Mouse (Mus musculus) stomach, embryonic 16.5 days (tissue): ENCODE measurements around the gene Mypop. TPM values are rescaled to one million over a fixed set of nuclear protein-coding genes. Genes with fewer than 3 reads are reported as not detected.
A peak's percentile ranks its signal among the peaks of the same experiment; 100 is the strongest.

ENCODE experiments used
- ATAC-seq: fragments of 200-750 bp; cut with Nextera tagmentation; 2 replicates; pipeline ENCODE4 v1.8.0; 2017; ENCODE audit warnings: moderate number of reproducible peaks, moderate TSS enrichment; ENCODE audit not compliant: insufficient read depth, low FRiP score
- H3K27ac ChIP-seq: fragments of 300-500 bp; sonication (generic); 2 replicates; pipeline ENCODE4 v1.5.1; 2014; ENCODE audit warnings: low read length
- H3K27me3 ChIP-seq: fragments of 300-500 bp; sonication (generic); 2 replicates; pipeline ENCODE4 v1.6.1; 2014; ENCODE audit warnings: low read length, control low read depth, mixed read lengths; ENCODE audit not compliant: control insufficient read depth, insufficient read depth
- H3K36me3 ChIP-seq: fragments of 300-500 bp; sonication (generic); 2 replicates; pipeline ENCODE4 v1.6.1; 2014; ENCODE audit warnings: low read length; ENCODE audit not compliant: control insufficient read depth, insufficient read depth
- H3K4me1 ChIP-seq: fragments of 300-500 bp; sonication (generic); 2 replicates; pipeline ENCODE4 v1.6.1; 2014; ENCODE audit warnings: low read length, control low read depth, mixed read lengths; ENCODE audit not compliant: control insufficient read depth, insufficient read depth
- H3K4me2 ChIP-seq: fragments of 300-500 bp; sonication (generic); 2 replicates; pipeline ENCODE4 v1.6.1; 2014; ENCODE audit warnings: low read depth, low read length, mixed read lengths
- H3K4me3 ChIP-seq: fragments of 300-500 bp; sonication (generic); replicated peaks from 2 replicates; pipeline ENCODE4 v1.5.1; 2014; ENCODE audit warnings: mild to moderate bottlenecking, low read length
- H3K9ac ChIP-seq: fragments of 300-500 bp; sonication (generic); 2 replicates; pipeline ENCODE4 v1.6.1; 2014; ENCODE audit warnings: low read length
- H3K9me3 ChIP-seq: fragments of 300-500 bp; sonication (generic); replicated peaks from 2 replicates; pipeline ENCODE4 v1.6.1; 2016; ENCODE audit warnings: low read length, control low read depth; ENCODE audit not compliant: control insufficient read depth
- WGBS: fragments of 180-500 bp; shearing (Covaris S2); extraction: QIAGEN DNeasy Blood & Tissue Kit; methylation state at CpG from one replicate; pipeline ENCODE4 v1.1.7; 2014; 5-methylcytosine and 5-hydroxymethylcytosine counted together
- polyA plus RNA-seq: library from polyadenylated mRNA; unstranded; fragments of >200 nt; fragmentation: Nextera tagmentation; extraction: Ambion mirVana; gene quantifications from 2 replicates; pipeline ENCODE4 v1.2.1, GENCODE M21; 2015

Mypop gene
- polyA plus RNA-seq, 1 experiment from 2014 or later: 1.6 TPM

DNA sequence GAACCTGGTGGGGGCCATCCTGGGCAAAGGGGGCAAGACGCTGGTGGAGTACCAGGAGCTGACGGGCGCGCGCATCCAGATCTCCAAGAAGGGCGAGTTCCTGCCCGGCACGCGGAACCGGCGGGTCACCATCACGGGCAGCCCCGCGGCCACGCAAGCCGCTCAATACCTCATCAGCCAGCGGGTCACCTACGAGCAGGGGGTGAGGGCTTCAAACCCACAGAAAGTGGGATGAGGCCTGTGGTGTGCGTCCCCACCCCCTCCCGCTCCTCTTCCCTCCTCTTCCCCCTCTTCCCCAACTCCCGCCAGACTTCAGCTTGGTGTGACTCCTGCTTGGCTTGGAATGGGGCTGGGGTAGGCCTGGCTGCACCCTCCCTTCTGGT lies 32.7 kb upstream of the Mypop start:
- Histone ChIP-seq H3K9me3 (no peaks in the 10 kb centered on the region), H3K4me2 (peak overlapping the region; percentile 99), H3K27ac (no peak overlapping the region), H3K27me3 (peaks cover 52% of the 10 kb centered on the region), H3K36me3 (no peaks in the 10 kb centered on the region), H3K9ac (peak overlapping the region; percentile 73), H3K4me1 (peaks cover 10% of the 10 kb centered on the region; the same call in 1 of the 2 replicates), H3K4me3 (peak overlapping the region; percentile 65)
- under 1% methylated on average over 21 of the region's 21 CpGs for WGBS
- ATAC-seq: peak; percentile 37

DNA sequence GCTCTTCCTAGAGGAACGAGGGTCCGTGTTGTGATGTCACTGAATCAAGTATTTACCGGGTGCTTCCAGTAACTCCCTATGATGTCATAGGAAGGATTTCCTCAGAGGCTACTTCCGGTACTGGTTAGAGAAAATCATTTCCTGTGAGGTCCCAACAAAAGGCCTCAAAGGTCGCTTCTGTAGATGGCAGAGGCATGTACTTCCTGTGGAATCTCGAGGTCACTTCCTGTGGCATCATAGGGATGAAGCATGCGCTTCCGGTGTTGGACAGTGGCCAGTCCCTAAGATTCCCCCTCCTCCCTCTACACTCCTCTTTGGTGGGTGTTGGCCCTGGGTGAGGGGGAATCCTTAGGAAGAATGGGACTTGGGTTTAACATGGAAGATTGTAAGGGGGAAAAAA lies 31.6 kb upstream of the Mypop start:
- no peak overlapping the region for H3K4me2 ChIP-seq
- no peaks in the 10 kb centered on the region for H3K9me3 ChIP-seq
- H3K27ac ChIP-seq: no peak overlapping the region
- peaks cover 10% of the 10 kb centered on the region; the same call in 1 of the 2 replicates for H3K4me1 ChIP-seq
- peaks cover 60% of the 10 kb centered on the region for H3K27me3 ChIP-seq
- no peak for ATAC-seq
- no peaks in the 10 kb centered on the region for H3K36me3 ChIP-seq
- WGBS: 50% methylated on average over 8 of the region's 8 CpGs
- no peak overlapping the region for H3K4me3 ChIP-seq
- no peak overlapping the region for H3K9ac ChIP-seq

DNA sequence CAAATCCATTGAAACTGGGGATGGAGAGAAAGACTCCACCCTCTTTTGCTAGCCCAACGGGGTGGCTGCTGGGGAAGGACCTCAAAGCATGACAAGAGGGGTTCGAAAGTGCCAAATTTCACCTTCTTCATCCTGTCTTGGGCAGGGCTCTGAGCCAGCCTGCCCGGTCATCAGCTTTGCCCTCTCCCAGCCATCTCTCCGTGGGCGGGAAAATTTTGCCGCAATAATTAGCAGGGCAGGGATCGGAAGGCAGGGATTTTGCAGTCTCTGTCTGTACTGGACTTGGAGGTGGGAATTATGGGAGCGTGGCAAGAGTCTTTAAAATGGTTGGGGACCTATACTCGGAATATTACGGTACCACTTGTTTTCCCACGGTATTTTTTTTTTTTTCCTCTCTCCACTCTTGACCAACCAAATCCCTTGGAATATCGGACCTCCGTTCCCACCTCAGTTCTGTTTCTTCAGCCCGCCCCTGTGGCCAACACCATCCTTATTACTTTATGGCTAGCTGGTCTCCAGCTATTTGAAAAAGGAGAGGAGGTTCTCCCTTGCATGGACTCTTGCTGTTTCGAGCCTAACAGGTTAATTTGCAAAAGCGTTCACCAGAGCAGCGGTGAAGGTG lies 28.8 kb upstream of the Mypop start:
- no peak overlapping the region for H3K9ac ChIP-seq
- ATAC-seq: no peak
- H3K4me3 ChIP-seq: peak overlapping the region; percentile 10
- peaks cover 69% of the 10 kb centered on the region for H3K27me3 ChIP-seq
- no peaks in the 10 kb centered on the region for H3K9me3 ChIP-seq
- 1% methylated on average over 17 of the region's 17 CpGs for WGBS
- H3K36me3 ChIP-seq: no peaks in the 10 kb centered on the region
- peaks cover 10% of the 10 kb centered on the region; the same call in 1 of the 2 replicates for H3K4me1 ChIP-seq
- H3K4me2 ChIP-seq: peak overlapping the region; percentile 20; the same call in 1 of the 2 replicates
- no peak overlapping the region for H3K27ac ChIP-seq

DNA sequence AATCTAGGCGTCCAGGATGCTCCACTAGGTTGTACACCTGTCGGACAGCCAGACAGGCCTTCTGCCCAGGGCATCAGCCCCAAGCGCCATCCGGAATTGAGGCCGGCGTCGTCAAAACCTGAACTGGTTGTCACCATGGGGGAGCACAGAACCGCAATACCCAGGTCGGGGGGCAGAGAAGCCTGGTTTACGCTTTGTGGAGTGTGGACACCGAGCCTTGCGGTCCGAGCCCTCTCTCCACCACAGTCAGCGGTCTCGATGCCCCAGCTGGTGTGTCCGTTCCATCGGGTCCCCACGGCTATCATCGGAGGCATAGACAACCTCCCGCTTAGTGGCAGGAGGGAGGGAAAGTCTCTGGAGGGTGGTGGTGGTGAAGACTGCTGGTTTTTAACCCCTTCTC lies 28.2 kb upstream of the Mypop start:
- peak overlapping the region; percentile 20 for H3K4me2 ChIP-seq
- no peak overlapping the region for H3K9ac ChIP-seq
- H3K4me1 ChIP-seq: peaks cover 10% of the 10 kb centered on the region; the same call in 1 of the 2 replicates
- no peak for ATAC-seq
- no peaks in the 10 kb centered on the region for H3K36me3 ChIP-seq
- WGBS: under 1% methylated on average over 20 of the region's 20 CpGs
- H3K27ac ChIP-seq: no peak overlapping the region
- peak overlapping the region; percentile 10 for H3K4me3 ChIP-seq
- H3K9me3 ChIP-seq: no peaks in the 10 kb centered on the region
- H3K27me3 ChIP-seq: peaks cover 66% of the 10 kb centered on the region

DNA sequence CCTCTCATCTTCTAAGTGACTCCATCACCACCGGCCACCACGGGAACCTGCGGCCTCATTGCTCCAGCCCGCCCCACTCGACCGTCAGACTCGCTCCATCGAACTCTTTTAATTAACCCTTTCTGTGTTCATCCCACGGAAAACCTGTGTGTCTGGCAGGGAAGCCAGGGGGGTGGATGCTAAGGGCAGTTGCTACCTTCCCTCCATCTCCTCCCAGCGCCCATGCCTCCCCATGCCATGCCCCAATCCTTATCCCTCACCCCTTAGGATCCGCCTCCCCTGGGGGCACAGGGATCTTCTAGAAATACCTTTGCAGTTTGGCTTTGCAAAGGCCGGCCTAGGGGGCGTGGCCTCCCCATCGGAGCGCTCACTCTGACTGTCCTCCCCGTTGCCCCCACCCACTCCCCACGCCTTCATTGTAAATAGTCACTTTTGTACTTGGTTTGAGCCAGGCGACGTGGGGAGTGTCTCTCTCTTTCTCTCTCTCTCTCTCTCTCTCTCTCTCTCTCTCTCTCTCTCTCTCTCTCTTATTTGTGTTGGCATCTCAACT lies 27.7 kb upstream of the Mypop start:
- Histone ChIP-seq H3K4me1 (peaks cover 10% of the 10 kb centered on the region; the same call in 1 of the 2 replicates), H3K36me3 (no peaks in the 10 kb centered on the region), H3K4me3 (no peak overlapping the region), H3K4me2 (0 out of 2 replicates have a peak overlapping the region, but pooled peaks have one; percentile 2), H3K27ac (no peak overlapping the region), H3K27me3 (peaks cover 66% of the 10 kb centered on the region), H3K9me3 (no peaks in the 10 kb centered on the region), H3K9ac (no peak overlapping the region)
- ATAC-seq: no peak
- under 1% methylated on average over 19 of the region's 19 CpGs for WGBS

DNA sequence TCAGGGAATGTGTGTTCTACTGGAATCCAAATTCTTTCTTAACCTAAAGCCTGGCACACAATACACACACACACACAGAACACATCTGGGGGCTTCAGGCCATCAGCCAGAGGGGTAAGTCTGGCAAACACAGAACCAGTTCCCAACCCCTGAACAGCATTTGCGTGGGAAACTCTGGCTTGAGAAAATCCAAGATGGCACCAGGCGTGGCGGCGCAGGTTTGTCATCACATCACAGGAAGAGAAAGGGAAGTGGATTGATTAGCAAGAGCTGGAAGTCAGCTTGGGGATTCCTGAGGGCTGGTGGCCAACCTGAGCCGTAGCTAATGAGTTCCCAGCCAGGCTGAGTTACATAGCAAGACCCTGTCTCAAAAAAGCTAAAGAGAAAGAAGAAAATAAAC lies 25.7 kb upstream of the Mypop start:
- Histone ChIP-seq H3K36me3 (no peaks in the 10 kb centered on the region), H3K4me1 (0 out of 2 replicates have a peak, but pooled peaks cover 10% of the 10 kb centered on the region), H3K27ac (no peak overlapping the region), H3K27me3 (peaks cover 52% of the 10 kb centered on the region), H3K9ac (no peak overlapping the region), H3K4me3 (no peak overlapping the region), H3K4me2 (no peak overlapping the region), H3K9me3 (no peaks in the 10 kb centered on the region)
- WGBS: 81% methylated on average over 5 of the region's 5 CpGs
- no peak for ATAC-seq

DNA sequence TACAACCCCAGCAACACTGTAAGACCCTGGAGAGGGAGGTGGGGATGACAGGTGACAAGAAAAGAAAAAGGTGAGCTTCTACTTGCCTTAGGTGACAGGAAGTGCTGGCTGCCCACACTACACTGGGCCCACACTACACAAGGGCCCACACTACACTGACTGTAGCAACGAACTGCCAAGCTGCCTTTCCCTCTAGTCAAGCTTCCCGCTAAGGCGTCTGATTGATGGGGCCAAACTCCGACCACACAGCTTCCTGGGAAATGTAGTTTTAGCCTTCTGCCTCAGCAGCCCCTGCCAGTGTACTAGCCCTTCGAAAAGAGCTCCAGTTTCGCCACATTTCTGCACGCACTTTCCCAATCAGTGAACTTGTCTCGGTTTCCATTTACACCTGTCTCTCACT lies 23.4 kb upstream of the Mypop start:
- 10% methylated on average over 8 of the region's 8 CpGs for WGBS
- ATAC-seq: no peak

DNA sequence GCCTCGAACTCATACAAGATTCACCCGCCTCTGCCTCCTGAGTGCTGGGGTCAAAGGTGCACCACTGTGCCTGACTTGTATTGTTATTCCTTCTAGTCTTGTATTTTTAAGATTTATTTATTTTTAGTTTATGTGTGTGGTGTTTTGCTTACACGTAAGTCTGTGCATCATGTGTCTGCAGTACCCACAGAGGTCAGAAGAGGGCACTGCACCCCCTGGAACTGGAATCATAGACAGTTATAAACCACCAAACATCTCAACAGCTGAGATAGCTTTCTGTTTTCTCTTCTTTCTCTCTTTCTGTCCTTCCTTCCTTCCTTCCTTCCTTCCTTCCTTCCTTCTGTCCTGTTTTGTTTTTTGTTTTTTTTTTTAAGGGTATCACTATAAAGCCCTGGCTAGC lies 20.1 kb upstream of the Mypop start:
- no peak overlapping the region for H3K9ac ChIP-seq
- H3K27me3 ChIP-seq: peaks cover 1% of the 10 kb centered on the region; the same call in 1 of the 2 replicates
- no peaks in the 10 kb centered on the region for H3K36me3 ChIP-seq
- H3K27ac ChIP-seq: no peak overlapping the region
- H3K9me3 ChIP-seq: no peaks in the 10 kb centered on the region
- no peaks in the 10 kb centered on the region for H3K4me1 ChIP-seq
- 87% methylated on average over 3 of the region's 3 CpGs for WGBS
- no peak overlapping the region for H3K4me2 ChIP-seq
- no peak for ATAC-seq
- H3K4me3 ChIP-seq: no peak overlapping the region

More for the DNA sequence above, 23.4 kb upstream of the Mypop start:
- Histone ChIP-seq H3K4me3 (no peak overlapping the region), H3K27me3 (peaks cover 29% of the 10 kb centered on the region), H3K4me2 (no peak overlapping the region), H3K9me3 (no peaks in the 10 kb centered on the region), H3K9ac (no peak overlapping the region), H3K4me1 (0 out of 2 replicates have a peak, but pooled peaks cover 5% of the 10 kb centered on the region), H3K36me3 (no peaks in the 10 kb centered on the region), H3K27ac (no peak overlapping the region)

DNA sequence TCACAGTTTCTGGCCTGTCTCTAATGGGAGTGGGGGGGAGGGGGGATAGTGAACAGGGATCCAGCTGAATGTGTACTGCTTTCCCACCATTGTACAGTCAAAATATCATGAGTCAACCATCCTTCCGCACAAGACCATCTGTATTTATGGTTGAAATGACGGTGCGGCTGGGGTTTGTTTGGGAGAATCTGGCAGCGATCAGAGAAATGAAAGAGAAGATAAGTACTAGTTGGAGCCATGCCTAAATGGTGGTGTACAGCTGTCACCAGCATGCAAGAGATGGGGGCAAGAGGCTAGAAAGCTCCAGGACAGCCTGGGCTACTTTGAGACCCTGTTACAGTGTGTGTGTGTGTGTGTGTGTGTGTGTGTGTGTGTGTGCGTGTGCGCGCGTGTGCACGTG lies 12.7 kb upstream of the Mypop start:
- 74% methylated on average over 9 of the region's 9 CpGs for WGBS
- no peak overlapping the region for H3K9ac ChIP-seq
- H3K27ac ChIP-seq: no peak overlapping the region
- no peak overlapping the region for H3K4me3 ChIP-seq
- ATAC-seq: no peak
- H3K27me3 ChIP-seq: no peaks in the 10 kb centered on the region
- H3K4me1 ChIP-seq: no peaks in the 10 kb centered on the region
- H3K4me2 ChIP-seq: no peak overlapping the region
- no peaks in the 10 kb centered on the region for H3K36me3 ChIP-seq
- H3K9me3 ChIP-seq: no peaks in the 10 kb centered on the region
